Mouse (Mus musculus) midbrain, embryonic 10.5 days (tissue): ENCODE results near the gene Dcxr. TPM values are rescaled to one million over a fixed set of nuclear protein-coding genes. Genes with fewer than 3 reads are reported as not detected.
A peak's percentile ranks its signal among the peaks of the same experiment; 100 is the strongest.
"Not testable (repeated sequence)": the region's sequence is repeated elsewhere in the genome, so short reads cannot be mapped to it uniquely, and the experiment has no call there.

Source experiments
- DNase-seq: peaks from one replicate; pipeline ENCODE4 v3.0.0-alpha.2; 2017; ENCODE audit warnings: low spot score
- H3K27ac ChIP-seq: fragments of 300-500 bp; sonication (generic); replicated peaks from 2 replicates; pipeline ENCODE4 v1.5.1; 2016; ENCODE audit warnings: mild to moderate bottlenecking
- H3K27me3 ChIP-seq: fragments of 300-500 bp; sonication (generic); 2 replicates; pipeline ENCODE4 v1.6.1; 2016; ENCODE audit warnings: low read depth, mild to moderate bottlenecking; ENCODE audit not compliant: poor library complexity, severe bottlenecking
- H3K36me3 ChIP-seq: fragments of 300-500 bp; sonication (generic); 2 replicates; pipeline ENCODE4 v1.6.1; 2016; ENCODE audit warnings: mild to moderate bottlenecking, moderate library complexity
- H3K4me1 ChIP-seq: fragments of 300-500 bp; sonication (generic); 2 replicates; pipeline ENCODE4 v1.6.1; 2016
- H3K4me3 ChIP-seq: fragments of 300-500 bp; sonication (generic); 2 replicates; pipeline ENCODE4 v1.5.1; 2016; ENCODE audit warnings: mild to moderate bottlenecking, moderate library complexity
- H3K9me3 ChIP-seq: fragments of 300-500 bp; sonication (generic); replicated peaks from 2 replicates; pipeline ENCODE4 v1.6.1; 2016; ENCODE audit warnings: mild to moderate bottlenecking
- WGBS: fragments of 180-500 bp; shearing (Covaris S2); methylation state at CpG from one replicate; pipeline ENCODE4 v1.1.7; 2016; 5-methylcytosine and 5-hydroxymethylcytosine counted together
- polyA plus RNA-seq: library from polyadenylated mRNA; unstranded; fragments of >200 nt; fragmentation: Nextera tagmentation; extraction: Ambion mirVana; gene quantifications from 2 replicates; pipeline ENCODE4 v1.2.1, GENCODE M21; 2016

The Dcxr gene
- polyA plus RNA-seq, 1 experiment from 2014 or later, result 13.0 TPM

DNA sequence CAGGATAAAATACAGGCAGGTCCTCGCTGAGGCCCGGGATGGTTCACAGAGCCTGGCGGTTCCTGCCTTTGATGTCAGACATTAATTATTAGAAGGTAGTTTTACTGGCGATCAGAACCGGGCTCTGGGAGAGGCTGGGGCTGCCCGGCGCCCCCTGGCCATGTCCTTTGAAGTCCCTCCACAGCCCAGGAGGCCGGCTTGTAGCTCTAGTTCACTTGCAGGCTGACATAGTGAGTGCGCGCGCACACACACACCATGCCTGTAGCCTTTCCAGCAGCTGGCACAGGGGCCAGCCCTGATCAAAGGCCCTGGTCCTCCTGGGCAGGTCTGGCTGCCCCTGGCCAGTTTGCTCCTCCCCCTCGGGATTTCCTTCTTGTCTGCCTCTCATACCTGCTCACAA is 31.4 kb downstream of the Dcxr start:
- Histone ChIP-seq H3K4me1 (peaks cover 32% of the 10 kb centered on the region), H3K9me3 (peaks cover 5% of the 10 kb centered on the region; the same call in 1 of the 2 replicates), H3K27ac (peak overlapping the region; percentile 70), H3K36me3 (peaks cover 78% of the 10 kb centered on the region), H3K4me3 (0 out of 2 replicates have a peak overlapping the region, but pooled peaks have one; percentile 9), H3K27me3 (no peaks in the 10 kb centered on the region)
- peak; percentile 35 for DNase-seq
- 58% methylated on average over 12 of the region's 12 CpGs for WGBS

DNA sequence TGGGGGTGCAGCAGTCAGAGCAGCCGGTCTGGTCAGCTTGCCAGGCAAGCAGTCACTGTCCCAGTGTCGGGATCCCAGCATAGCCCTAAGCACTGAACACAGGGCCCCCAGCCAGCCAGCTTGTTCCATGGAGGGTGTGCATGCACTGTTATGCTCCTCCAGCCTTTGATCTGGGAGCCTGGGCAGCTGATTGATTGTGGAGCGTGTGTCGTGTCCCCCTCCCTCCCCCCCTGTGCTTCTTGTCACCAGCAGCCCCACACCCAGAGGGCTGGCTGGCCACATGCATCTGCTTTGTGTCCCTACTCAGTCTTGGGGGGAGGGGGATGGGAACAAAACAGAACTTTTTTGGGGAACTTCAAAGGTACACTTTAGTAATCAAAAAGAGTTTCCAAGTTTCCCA is 31.9 kb downstream of the Dcxr start:
- Histone ChIP-seq H3K27me3 (no peaks in the 10 kb centered on the region), H3K36me3 (peaks cover 78% of the 10 kb centered on the region), H3K4me1 (peaks cover 32% of the 10 kb centered on the region), H3K27ac (peak overlapping the region; percentile 70), H3K9me3 (peaks cover 5% of the 10 kb centered on the region; the same call in 1 of the 2 replicates), H3K4me3 (peak overlapping the region; percentile 9; the same call in 1 of the 2 replicates)
- DNase-seq, result no peak
- 26% methylated on average over 4 of the region's 4 CpGs for WGBS

DNA sequence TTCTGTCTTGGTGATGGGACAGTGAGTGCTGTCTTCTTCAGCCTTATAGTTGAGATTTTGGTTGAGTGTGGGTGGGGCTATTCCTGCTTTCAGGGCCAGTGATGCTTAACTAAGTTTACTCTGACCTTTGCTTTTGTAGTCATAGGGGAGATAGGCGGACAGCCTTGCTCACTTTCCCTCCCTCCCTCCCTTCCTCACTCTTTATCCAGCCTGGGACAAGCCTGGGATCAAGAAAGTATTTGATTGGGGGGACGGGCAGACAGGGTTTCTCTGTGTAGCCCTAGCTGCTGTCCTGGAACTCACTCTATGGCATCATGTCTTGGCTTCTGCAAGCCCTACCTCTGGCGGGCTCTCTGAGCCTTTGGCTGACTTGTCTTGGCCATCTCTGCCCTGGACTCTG is 33.6 kb downstream of the Dcxr start:
- Histone ChIP-seq H3K36me3 (peaks cover 82% of the 10 kb centered on the region), H3K4me1 (peaks cover 29% of the 10 kb centered on the region), H3K9me3 (peaks cover 5% of the 10 kb centered on the region; the same call in 1 of the 2 replicates), H3K27ac (no peak overlapping the region), H3K27me3 (no peaks in the 10 kb centered on the region), H3K4me3 (no peak overlapping the region)
- 54% methylated on average over 3 of the region's 3 CpGs for whole genome bisulfite sequencing
- no peak for DNase-seq

DNA sequence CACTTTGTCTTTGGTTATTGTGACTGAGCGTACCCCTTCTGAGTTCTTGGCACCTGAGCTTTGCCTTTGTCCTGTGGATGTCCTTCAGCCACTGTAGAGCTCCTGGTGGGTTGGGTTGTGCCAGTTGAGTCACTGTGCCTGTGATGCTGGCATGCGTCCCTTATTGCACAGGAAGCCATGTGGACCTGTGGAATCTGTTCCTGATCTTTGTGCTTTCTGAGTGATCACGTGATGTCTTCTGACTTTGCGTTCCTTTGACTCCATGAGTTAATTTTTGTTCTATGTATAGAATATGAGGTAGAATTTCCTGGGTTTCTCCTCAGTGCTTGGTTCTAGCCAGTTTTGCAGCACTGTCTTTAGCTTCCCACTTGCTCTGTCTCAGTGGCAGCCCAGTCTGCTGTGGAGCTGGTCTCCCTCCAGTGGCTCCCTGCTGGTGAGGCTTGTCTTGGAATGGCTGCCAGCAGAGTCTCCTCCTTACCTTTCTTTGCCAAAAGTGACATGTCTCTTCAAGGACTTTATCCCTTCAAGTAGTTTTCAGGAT is 34.5 kb downstream of the Dcxr start:
- peaks cover 91% of the 10 kb centered on the region for H3K36me3 ChIP-seq
- 93% methylated on average over 4 of the region's 4 CpGs for whole genome bisulfite sequencing
- no peak overlapping the region for H3K27ac ChIP-seq
- DNase-seq, result no peak
- H3K27me3 ChIP-seq, result no peaks in the 10 kb centered on the region
- peaks cover 5% of the 10 kb centered on the region; the same call in 1 of the 2 replicates for H3K9me3 ChIP-seq
- H3K4me3 ChIP-seq, result no peak overlapping the region
- H3K4me1 ChIP-seq, result peaks cover 24% of the 10 kb centered on the region

DNA sequence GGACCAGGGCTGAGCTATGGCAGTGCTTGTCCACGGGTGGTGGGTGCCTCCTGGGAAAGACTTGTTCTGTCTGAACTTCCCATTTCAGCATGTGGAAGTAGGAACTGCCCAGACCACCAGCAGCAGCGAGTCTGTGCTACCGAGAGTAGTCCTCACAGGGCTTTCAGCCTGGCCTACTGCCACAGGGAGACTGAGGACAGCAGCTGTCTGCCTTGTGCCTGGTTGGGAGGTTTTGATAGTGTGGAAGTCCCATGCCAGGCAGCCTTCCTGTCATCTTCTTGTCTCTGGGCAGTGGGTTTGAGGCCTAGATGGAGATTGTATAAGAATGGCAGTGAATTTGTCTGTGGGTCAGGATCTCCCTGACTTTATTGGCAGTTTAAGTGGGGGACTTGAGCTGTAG is 37.7 kb downstream of the Dcxr start:
- 87% methylated on average over 3 of the region's 3 CpGs for WGBS
- DNase-seq, result no peak
- Histone ChIP-seq H3K27me3 (no peaks in the 10 kb centered on the region), H3K4me1 (peaks cover 14% of the 10 kb centered on the region), H3K36me3 (peaks cover 93% of the 10 kb centered on the region), H3K4me3 (0 out of 2 replicates have a peak overlapping the region, but pooled peaks have one; percentile 1), H3K9me3 (no peaks in the 10 kb centered on the region), H3K27ac (no peak overlapping the region)

DNA sequence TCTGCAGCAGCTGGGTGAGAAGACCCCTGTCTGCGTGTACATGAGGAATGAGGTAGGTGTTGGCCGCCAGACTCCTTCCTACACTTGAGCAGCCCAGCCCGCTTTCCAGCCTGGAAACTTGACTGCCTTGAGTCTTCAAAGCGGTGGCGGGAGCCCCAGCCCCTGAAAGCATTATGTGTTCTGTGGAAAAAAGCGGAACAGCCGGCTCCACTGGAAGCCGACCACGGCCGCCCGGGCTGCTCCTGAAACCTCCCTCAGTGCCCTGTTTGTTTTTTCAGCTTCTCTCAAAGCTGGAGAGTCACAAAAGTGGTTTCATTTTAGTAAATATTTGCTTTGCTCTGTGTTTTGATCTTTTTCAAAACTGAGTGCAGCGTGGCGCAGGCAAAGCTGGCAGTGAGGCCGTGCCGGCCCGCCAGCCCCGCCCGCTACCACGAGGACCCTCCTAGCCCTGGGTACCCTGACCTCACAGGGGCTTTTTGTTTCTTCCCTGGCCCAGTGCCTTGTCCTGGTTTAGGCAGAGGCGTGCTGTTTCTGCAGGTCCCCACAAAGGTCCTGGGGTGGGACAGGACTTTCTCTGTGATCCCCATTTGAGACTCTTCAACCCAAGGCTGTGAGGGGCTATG is 40.3 kb downstream of the Dcxr start:
- Histone ChIP-seq H3K36me3 (peaks cover 93% of the 10 kb centered on the region), H3K4me1 (peaks cover 9% of the 10 kb centered on the region; the same call in 1 of the 2 replicates), H3K4me3 (no peak overlapping the region), H3K27me3 (no peaks in the 10 kb centered on the region), H3K27ac (peak overlapping the region; percentile 46; the same call in 1 of the 2 replicates), H3K9me3 (no peaks in the 10 kb centered on the region)
- no peak for DNase-seq
- WGBS, result 84% methylated on average over 20 of the region's 20 CpGs

DNA sequence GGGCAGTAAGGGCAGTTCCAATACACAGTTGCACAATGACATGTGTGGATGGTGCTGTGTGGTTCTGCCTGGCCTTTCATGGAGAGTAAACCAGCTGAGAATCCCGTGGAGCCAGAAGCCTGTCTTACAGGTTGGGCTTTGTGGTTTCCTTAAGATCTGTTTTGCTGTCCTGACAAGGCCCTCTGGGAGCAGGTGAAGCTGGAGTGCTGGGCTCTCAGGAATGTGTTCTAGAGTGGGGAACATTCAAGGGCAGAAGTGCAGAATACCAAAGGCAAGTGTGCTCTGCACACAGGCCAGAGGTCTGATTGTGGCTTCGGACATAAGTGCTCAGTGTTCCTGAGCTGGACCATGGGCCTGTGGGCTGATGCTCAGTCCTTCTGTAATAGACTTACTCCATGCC is 42.4 kb downstream of the Dcxr start:
- peaks cover 9% of the 10 kb centered on the region; the same call in 1 of the 2 replicates for H3K4me1 ChIP-seq
- H3K9me3 ChIP-seq, result no peaks in the 10 kb centered on the region
- H3K4me3 ChIP-seq, result no peak overlapping the region
- DNase-seq, result no peak
- H3K27me3 ChIP-seq, result no peaks in the 10 kb centered on the region
- H3K36me3 ChIP-seq, result peaks cover 97% of the 10 kb centered on the region
- no peak overlapping the region for H3K27ac ChIP-seq
- 92% methylated on average over 2 of the region's 2 CpGs for WGBS

DNA sequence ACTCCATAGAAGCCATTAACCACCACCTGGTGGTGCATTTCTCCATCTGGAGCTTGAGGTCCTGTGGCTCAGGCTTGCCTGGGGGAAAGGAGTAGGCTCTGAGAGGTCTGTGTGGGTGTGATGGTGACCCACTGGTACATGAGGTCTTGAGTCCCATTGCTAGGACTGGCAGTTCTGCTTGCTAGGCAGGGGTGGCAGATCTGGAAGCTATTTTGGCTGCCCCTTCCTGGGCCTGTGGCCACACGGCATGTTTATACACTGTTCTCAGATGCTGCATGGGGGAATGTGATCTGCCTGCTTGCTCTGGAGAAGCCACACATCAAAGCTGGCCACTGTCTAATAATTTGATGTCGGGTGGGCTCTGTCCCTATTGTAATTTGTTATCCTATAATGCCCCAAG is 43.0 kb downstream of the Dcxr start:
- WGBS, result 83% methylated on average over 2 of the region's 2 CpGs
- Histone ChIP-seq H3K9me3 (no peaks in the 10 kb centered on the region), H3K4me3 (no peak overlapping the region), H3K36me3 (peaks cover 97% of the 10 kb centered on the region), H3K4me1 (peaks cover 9% of the 10 kb centered on the region; the same call in 1 of the 2 replicates), H3K27ac (no peak overlapping the region), H3K27me3 (no peaks in the 10 kb centered on the region)
- DNase-seq, result no peak

DNA sequence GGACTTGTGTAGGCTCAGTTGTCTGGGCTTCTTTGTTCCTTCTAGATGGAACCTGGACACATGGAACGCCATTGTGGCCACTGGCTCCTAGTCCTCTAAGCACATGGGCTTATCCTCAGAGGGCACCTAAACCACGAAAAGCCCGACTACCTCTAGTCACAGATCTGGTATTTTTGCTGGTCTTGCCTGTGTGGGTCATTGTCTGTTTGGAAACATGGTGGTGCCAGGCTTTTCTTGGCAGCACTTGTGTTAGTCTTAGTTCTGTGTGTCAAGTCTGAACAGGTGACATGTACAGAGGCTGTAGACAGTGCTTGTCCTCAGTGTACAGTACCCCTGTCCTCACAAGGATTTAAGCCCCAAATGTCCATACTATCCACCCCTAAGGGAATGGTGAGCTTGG is 43.5 kb downstream of the Dcxr start:
- Histone ChIP-seq H3K9me3 (no peaks in the 10 kb centered on the region), H3K36me3 (peaks cover 97% of the 10 kb centered on the region), H3K4me3 (no peak overlapping the region), H3K27ac (no peak overlapping the region), H3K4me1 (peaks cover 9% of the 10 kb centered on the region; the same call in 1 of the 2 replicates), H3K27me3 (no peaks in the 10 kb centered on the region)
- WGBS, result 92% methylated on average over 3 of the region's 3 CpGs
- no peak for DNase-seq

DNA sequence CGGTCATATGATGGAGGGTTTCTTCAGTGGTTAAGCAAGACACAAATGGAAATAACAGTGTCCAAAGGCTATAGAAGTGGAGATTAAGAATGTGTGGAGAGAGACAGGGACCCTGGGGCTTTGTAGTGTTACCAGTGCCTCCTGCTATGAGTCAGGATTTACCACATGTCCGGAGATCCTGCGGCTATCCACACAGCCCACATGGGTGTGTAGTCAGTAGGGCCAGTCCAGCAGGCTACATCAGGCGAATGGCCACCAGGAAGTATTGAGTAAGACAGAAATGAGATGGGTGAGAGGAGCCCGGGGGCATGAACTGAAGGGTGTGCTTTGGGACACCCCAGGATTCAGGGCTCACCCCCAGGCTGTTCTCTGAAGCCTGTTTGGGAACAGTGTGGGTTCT is 44.4 kb downstream of the Dcxr start:
- Histone ChIP-seq H3K4me3 (no peak overlapping the region), H3K27me3 (no peaks in the 10 kb centered on the region), H3K36me3 (peaks cover 97% of the 10 kb centered on the region), H3K4me1 (peaks cover 9% of the 10 kb centered on the region; the same call in 1 of the 2 replicates), H3K9me3 (no peaks in the 10 kb centered on the region), H3K27ac (no peak overlapping the region)
- WGBS, result 93% methylated on average over 5 of the region's 5 CpGs
- DNase-seq, result no peak

DNA sequence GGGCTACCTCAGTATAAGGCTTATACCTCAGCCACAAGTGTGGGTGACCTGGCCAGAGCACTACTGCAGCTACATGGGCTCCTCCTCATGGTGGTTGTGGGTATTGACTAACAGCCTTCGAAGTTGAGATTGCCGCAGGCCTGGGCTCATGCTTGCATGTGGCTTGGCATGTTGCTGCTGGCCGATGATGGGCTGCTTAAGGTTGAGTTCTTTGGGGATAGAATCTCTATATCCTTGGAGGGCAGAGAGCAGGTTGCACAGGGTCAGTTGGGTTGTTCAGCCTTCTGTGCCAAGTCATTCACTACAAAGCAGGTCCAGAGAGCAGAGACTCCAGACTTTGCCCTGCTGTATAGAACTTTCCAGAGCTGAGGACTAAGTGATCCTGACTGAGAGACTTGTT is 47.2 kb downstream of the Dcxr start:
- Histone ChIP-seq H3K9me3 (no peaks in the 10 kb centered on the region), H3K27me3 (no peaks in the 10 kb centered on the region), H3K4me3 (no peak overlapping the region), H3K36me3 (peaks cover 95% of the 10 kb centered on the region), H3K4me1 (no peaks in the 10 kb centered on the region), H3K27ac (no peak overlapping the region)
- WGBS, result 64% methylated on average over 3 of the region's 3 CpGs
- no peak for DNase-seq

DNA sequence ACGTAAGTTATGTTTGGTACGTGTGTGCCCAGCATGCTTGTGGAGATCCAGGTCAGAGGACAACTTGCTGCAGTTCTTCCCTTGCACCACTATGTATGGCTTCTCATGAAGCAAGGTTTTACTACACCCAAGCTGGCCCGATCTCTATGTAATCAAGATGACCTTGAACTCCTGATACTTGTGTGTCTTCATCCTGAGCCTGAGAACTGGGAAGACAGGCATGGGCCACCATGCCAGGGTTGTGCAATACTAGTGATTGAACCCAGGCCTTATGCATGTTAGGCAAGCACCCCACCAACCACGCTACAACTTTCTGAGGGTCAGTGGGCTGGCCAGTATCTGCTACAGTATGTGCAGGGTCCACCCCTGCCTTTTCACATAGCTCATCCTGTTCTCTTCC is 50.1 kb downstream of the Dcxr start:
- H3K36me3 ChIP-seq, result peaks cover 69% of the 10 kb centered on the region
- no peak overlapping the region for H3K4me3 ChIP-seq
- WGBS, result 90% methylated on average over 4 of the region's 4 CpGs

DNA sequence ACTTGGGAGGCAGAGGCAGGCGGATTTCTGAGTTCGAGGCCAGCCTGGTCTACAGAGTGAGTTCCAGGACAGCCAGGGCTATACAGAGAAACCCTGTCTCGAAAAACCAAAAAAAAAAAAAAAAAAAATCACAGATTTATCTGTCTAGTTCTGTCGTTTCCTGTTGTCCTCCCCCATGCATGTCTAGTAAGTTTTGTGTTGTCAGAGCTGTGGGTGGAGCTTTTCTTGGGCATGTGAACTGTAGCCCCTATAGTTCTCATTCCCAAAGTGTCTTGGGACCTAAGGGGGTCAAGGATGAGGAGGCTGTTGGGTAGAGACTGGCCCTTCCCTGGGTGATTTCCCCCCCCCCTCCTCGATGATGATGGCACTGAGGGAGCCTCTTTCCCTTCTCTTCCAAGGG is 51.2 kb downstream of the Dcxr start:
- not testable (repeated sequence) for DNase-seq, H3K4me3 ChIP-seq, H3K27me3 ChIP-seq, H3K27ac ChIP-seq, H3K9me3 ChIP-seq
- WGBS, result 84% methylated on average over 5 of the region's 5 CpGs
- peaks cover 58% of the 10 kb centered on the region for H3K36me3 ChIP-seq
- peaks cover 23% of the 10 kb centered on the region for H3K4me1 ChIP-seq

More for the DNA sequence above, 50.1 kb downstream of the Dcxr start:
- H3K27me3 ChIP-seq, result no peaks in the 10 kb centered on the region
- H3K27ac ChIP-seq, result no peak overlapping the region
- DNase-seq, result no peak
- peaks cover 23% of the 10 kb centered on the region for H3K4me1 ChIP-seq
- H3K9me3 ChIP-seq, result no peaks in the 10 kb centered on the region
